Mouse (Mus musculus): ENCODE results near the gene Ttyh3. TPM values are rescaled to one million over a fixed set of nuclear protein-coding genes. Genes with fewer than 3 reads are reported as not detected.

Gene Ttyh3
- polyA plus RNA-seq, 2 experiments, result 57.5 to 118 TPM

GRCm38 (mm10) chr5:140649881-140650414, 1.1 kb upstream of the Ttyh3 start:
- no peak for TF ChIP-seq POLR2A (IDR thresholded peaks at IDR 0.05; ENCODE audit: borderline replicate concordance, extremely low read depth, insufficient read depth, insufficient read length)
- no peak for ATAC-seq (ENCODE audit: low FRiP score, low read depth)
- Histone ChIP-seq H3K4me2 (replicated peaks; ENCODE audit: low read depth, low read length, severe bottlenecking) (peak overlapping the region; percentile 78), H3K4me3 (replicated peaks; ENCODE audit: low read length) (no peak overlapping the region), H3K9ac (ENCODE audit: low read depth, low read length, severe bottlenecking) (peak overlapping the region; percentile 55; the same call in 1 of the 2 replicates), H3K27me3 (ENCODE audit: control insufficient read depth, insufficient read depth, low read length) (no peaks in the 10 kb centered on the region), H3K36me3 (ENCODE audit: control insufficient read depth, insufficient read depth, low read length) (peaks cover 22% of the 10 kb centered on the region; the same call in 1 of the 2 replicates), H3K4me1 (ENCODE audit: control insufficient read depth, insufficient read depth, low read length) (peaks cover 25% of the 10 kb centered on the region), H3K9me3 (ENCODE audit: control insufficient read depth, low read length) (no peaks in the 10 kb centered on the region), H3K27ac (replicated peaks; ENCODE audit: low read depth, low read length) (no peak overlapping the region)
- 54% methylated on average over 7 of the region's 7 CpGs for WGBS
- no peak for DNase-seq (ENCODE audit: low spot score)

GRCm38 (mm10) chr5:140649101-140649667, 353 bp upstream of the Ttyh3 start:
- H3K4me3 ChIP-seq (replicated peaks; ENCODE audit: low read length), result peak overlapping the region; percentile 95
- peak overlapping the region; percentile 78 for H3K4me2 ChIP-seq (replicated peaks; ENCODE audit: low read depth, low read length, severe bottlenecking)
- ATAC-seq (ENCODE audit: low FRiP score, low read depth) (peak; percentile 92), DNase-seq (ENCODE audit: low spot score) (peak; percentile 100)
- WGBS, result 3% methylated on average over 21 of the region's 26 CpGs
- no peak for TF ChIP-seq POLR2A (IDR thresholded peaks at IDR 0.05; ENCODE audit: borderline replicate concordance, extremely low read depth, insufficient read depth, insufficient read length)
- peak overlapping the region; percentile 98 for H3K9ac ChIP-seq (ENCODE audit: low read depth, low read length, severe bottlenecking)
- H3K9me3 ChIP-seq (ENCODE audit: control insufficient read depth, low read length), result no peaks in the 10 kb centered on the region
- no peak overlapping the region; the same call in 1 of the 2 replicates for H3K27ac ChIP-seq (replicated peaks; ENCODE audit: low read depth, low read length)
- peaks cover 25% of the 10 kb centered on the region for H3K4me1 ChIP-seq (ENCODE audit: control insufficient read depth, insufficient read depth, low read length)
- no peaks in the 10 kb centered on the region for H3K27me3 ChIP-seq (ENCODE audit: control insufficient read depth, insufficient read depth, low read length)
- peaks cover 30% of the 10 kb centered on the region; the same call in 1 of the 2 replicates for H3K36me3 ChIP-seq (ENCODE audit: control insufficient read depth, insufficient read depth, low read length)

GRCm38 (mm10) chr5:140647821-140648518, 861 bp downstream of the Ttyh3 start:
- WGBS, result under 1% methylated on average over 13 of the region's 13 CpGs
- no peaks in the 10 kb centered on the region for H3K27me3 ChIP-seq (ENCODE audit: control insufficient read depth, insufficient read depth, low read length)
- DNase-seq (ENCODE audit: low spot score), result peak; percentile 62
- H3K4me2 ChIP-seq (replicated peaks; ENCODE audit: low read depth, low read length, severe bottlenecking), result peak overlapping the region; percentile 93
- peak overlapping the region; percentile 95 for H3K4me3 ChIP-seq (replicated peaks; ENCODE audit: low read length)
- TF ChIP-seq POLR2A (IDR thresholded peaks at IDR 0.05; ENCODE audit: borderline replicate concordance, extremely low read depth, insufficient read depth, insufficient read length), result no peak
- H3K9me3 ChIP-seq (ENCODE audit: control insufficient read depth, low read length), result no peaks in the 10 kb centered on the region
- peak overlapping the region; percentile 79 for H3K27ac ChIP-seq (replicated peaks; ENCODE audit: low read depth, low read length)
- peak overlapping the region; percentile 98 for H3K9ac ChIP-seq (ENCODE audit: low read depth, low read length, severe bottlenecking)
- peaks cover 35% of the 10 kb centered on the region for H3K36me3 ChIP-seq (ENCODE audit: control insufficient read depth, insufficient read depth, low read length)
- peak; percentile 34 for ATAC-seq (ENCODE audit: low FRiP score, low read depth)
- H3K4me1 ChIP-seq (ENCODE audit: control insufficient read depth, insufficient read depth, low read length), result peaks cover 25% of the 10 kb centered on the region

- H3K27me3 ChIP-seq (ENCODE audit: control insufficient read depth, insufficient read depth, low read length), result no peaks in the 10 kb centered on the region
- H3K27ac ChIP-seq (replicated peaks; ENCODE audit: low read depth, low read length), result 0 out of 2 replicates have a peak overlapping the region, but pooled peaks have one; percentile 79
- 59% methylated on average over 13 of the region's 13 CpGs for WGBS
- H3K4me1 ChIP-seq (ENCODE audit: control insufficient read depth, insufficient read depth, low read length), result peaks cover 29% of the 10 kb centered on the region
- no peak for TF ChIP-seq POLR2A (IDR thresholded peaks at IDR 0.05; ENCODE audit: borderline replicate concordance, extremely low read depth, insufficient read depth, insufficient read length)
- H3K9me3 ChIP-seq (ENCODE audit: control insufficient read depth, low read length), result no peaks in the 10 kb centered on the region
- H3K4me3 ChIP-seq (replicated peaks; ENCODE audit: low read length), result peak overlapping the region; percentile 95
- DNase-seq (ENCODE audit: low spot score) (no peak), ATAC-seq (ENCODE audit: low FRiP score, low read depth) (no peak)
- H3K9ac ChIP-seq (ENCODE audit: low read depth, low read length, severe bottlenecking), result peak overlapping the region; percentile 98
- H3K4me2 ChIP-seq (replicated peaks; ENCODE audit: low read depth, low read length, severe bottlenecking), result peak overlapping the region; percentile 93
- H3K36me3 ChIP-seq (ENCODE audit: control insufficient read depth, insufficient read depth, low read length), result peaks cover 35% of the 10 kb centered on the region
Observed at GRCm38 (mm10) chr5:140647031-140647760, 1.6 kb downstream of the Ttyh3 start.

- H3K9ac ChIP-seq (ENCODE audit: low read depth, low read length, severe bottlenecking), result peak overlapping the region; percentile 98; the same call in 1 of the 2 replicates
- H3K27me3 ChIP-seq (ENCODE audit: control insufficient read depth, insufficient read depth, low read length), result no peaks in the 10 kb centered on the region
- H3K4me2 ChIP-seq (replicated peaks; ENCODE audit: low read depth, low read length, severe bottlenecking), result peak overlapping the region; percentile 93
- H3K27ac ChIP-seq (replicated peaks; ENCODE audit: low read depth, low read length), result no peak overlapping the region
- H3K9me3 ChIP-seq (ENCODE audit: control insufficient read depth, low read length), result no peaks in the 10 kb centered on the region
- H3K4me3 ChIP-seq (replicated peaks; ENCODE audit: low read length), result peak overlapping the region; percentile 95; the same call in 1 of the 2 replicates
- DNase-seq (ENCODE audit: low spot score), result no peak
- H3K36me3 ChIP-seq (ENCODE audit: control insufficient read depth, insufficient read depth, low read length), result peaks cover 35% of the 10 kb centered on the region
- TF ChIP-seq POLR2A (IDR thresholded peaks at IDR 0.05; ENCODE audit: borderline replicate concordance, extremely low read depth, insufficient read depth, insufficient read length), result no peak
- 91% methylated on average over 6 of the region's 6 CpGs for WGBS
- ATAC-seq (ENCODE audit: low FRiP score, low read depth), result no peak
- H3K4me1 ChIP-seq (ENCODE audit: control insufficient read depth, insufficient read depth, low read length), result peaks cover 40% of the 10 kb centered on the region
Observed at GRCm38 (mm10) chr5:140646171-140646570, 2.7 kb downstream of the Ttyh3 start.

Measured in limb, embryonic 14.5 days (tissue).